9 mouse cellular contexts compared by ENCODE assay signal in the genomic region with DNA sequence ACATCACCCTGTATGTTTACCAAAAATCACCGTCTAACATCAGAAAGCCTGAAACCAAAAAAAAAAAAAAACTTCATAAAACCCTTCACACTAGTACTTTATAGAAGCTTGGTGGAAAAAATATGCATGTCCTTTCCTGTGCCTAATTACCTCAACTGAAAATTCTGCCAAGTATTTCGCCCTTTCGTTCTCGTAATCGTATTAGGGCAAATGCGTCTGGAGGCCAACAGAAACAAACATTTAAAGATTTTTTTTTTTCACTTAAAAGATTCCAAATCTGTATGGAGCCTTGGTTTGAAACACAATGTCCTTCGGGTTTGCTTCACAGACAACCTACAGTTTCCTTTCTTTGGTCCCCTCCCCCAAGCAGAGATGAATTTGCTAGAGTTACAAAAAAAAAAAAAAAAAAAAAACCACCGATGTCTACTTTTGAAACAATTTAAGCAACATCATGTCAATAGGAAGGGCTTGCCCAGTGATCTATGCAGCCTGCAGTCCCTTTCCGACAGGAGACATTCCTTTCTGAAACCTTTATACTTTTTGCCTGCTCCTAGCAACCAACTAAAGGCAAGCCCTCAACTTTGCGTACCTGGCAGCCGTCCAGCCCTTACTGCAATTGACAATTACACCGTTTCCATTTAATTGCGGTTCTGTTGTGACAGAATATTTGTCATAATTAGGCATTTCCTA.
DNase-seq lines count a peak whose midpoint lies in the region; ATAC-seq and TF ChIP-seq lines count a peak whose summit lies in the region.
"Had no signal": no experiment of that assay in that cellular context is flagged by ENCODE, and none has a peak within 500 bp of the region (broad histone marks: within the 10 kb centered on the region; RNA-seq: fewer than 3 reads in every experiment).

No protein-coding gene starts in this region.

- peaks cover 29% of the 10 kb centered on the region for H3K4me1 ChIP-seq in embryonic facial prominence, embryonic 14.5 days (ENCODE audit: control insufficient read depth, insufficient read depth, low read length)
- peaks cover 4 to 23% of the 10 kb centered on the region in 2 experiments for H3K4me1 ChIP-seq in heart, embryonic 14.5 days (ENCODE audit: control insufficient read depth in 2 of 2, insufficient read depth in 2 of 2, low read length in 2 of 2)
- 0 out of 2 replicates have a peak, but pooled peaks cover 6% of the 10 kb centered on the region for H3K4me1 ChIP-seq in lung, embryonic 14.5 days (ENCODE audit: insufficient read depth)

- H3K27ac ChIP-seq in embryonic facial prominence, embryonic 14.5 days (replicated peaks; ENCODE audit: low read depth, low read length), result peak overlapping the region; percentile 84
- peak overlapping the region; percentile 56 to 88 for H3K27ac ChIP-seq in heart, embryonic 14.5 days (replicated peaks in 1 of 2; ENCODE audit: control insufficient read depth in 1 of 2, insufficient read depth in 1 of 2, low read depth in 2 of 2, low read length in 2 of 2)
- H3K27ac ChIP-seq in lung, embryonic 14.5 days (ENCODE audit: low read depth), result peak overlapping the region; percentile 71

- DNase-seq in layer of hippocampus, adult 11-12 months (ENCODE audit: low spot score), result peak; percentile 53
- no peak for DNase-seq in layer of hippocampus, adult 9-10 months (ENCODE audit: low spot score)
- peak; percentile 66 for DNase-seq in NIH3T3 (ENCODE audit: low read depth)
- peak; percentile 77 for DNase-seq in embryonic facial prominence, embryonic 14.5 days (ENCODE audit: low spot score)
- peak; percentile 66 for DNase-seq in kidney, adult 9 months
- DNase-seq in lung, embryonic 14.5 days, result peak; percentile 80
- peak; percentile 26 for DNase-seq in splenic B cell, adult 2 months (ENCODE audit: low read depth, low spot score)

- H3K36me3 ChIP-seq in embryonic facial prominence, embryonic 14.5 days (ENCODE audit: control insufficient read depth, insufficient read depth, low read length), result peaks cover 6% of the 10 kb centered on the region; the same call in 1 of the 2 replicates
- peaks cover 1% of the 10 kb centered on the region; the same call in 1 of the 2 replicates for H3K36me3 ChIP-seq in heart, embryonic 14.5 days (ENCODE audit: control insufficient read depth, insufficient read depth, low read length)
- peaks cover 5% of the 10 kb centered on the region; the same call in 1 of the 2 replicates for H3K36me3 ChIP-seq in lung, embryonic 14.5 days (ENCODE audit: insufficient read depth)
- H3K36me3 ChIP-seq in splenic B cell, adult 2 months (ENCODE audit: control insufficient read depth, insufficient read depth, low read length, poor library complexity, severe bottlenecking), result peaks cover 3% of the 10 kb centered on the region; the same call in 1 of the 2 replicates
- H3K36me3 ChIP-seq: G1E had no signal

- no peaks in the 10 kb centered on the region for H3K27me3 ChIP-seq in embryonic facial prominence, embryonic 14.5 days (replicated peaks; ENCODE audit: control insufficient read depth, insufficient read depth, low read length)
- H3K27me3 ChIP-seq in heart, embryonic 14.5 days (ENCODE audit: control insufficient read depth, insufficient read depth, low read length), result no peaks in the 10 kb centered on the region
- no peaks in the 10 kb centered on the region for H3K27me3 ChIP-seq in lung, embryonic 14.5 days (ENCODE audit: insufficient read depth, low read length)
- H3K27me3 ChIP-seq in splenic B cell, adult 2 months (ENCODE audit: control insufficient read depth, insufficient read depth, low read length, poor library complexity, severe bottlenecking), result no peaks in the 10 kb centered on the region; the same call in 1 of the 2 replicates

- H3K9me3 ChIP-seq in embryonic facial prominence, embryonic 14.5 days (ENCODE audit: control insufficient read depth, low read length), result no peaks in the 10 kb centered on the region
- no peaks in the 10 kb centered on the region for H3K9me3 ChIP-seq in heart, embryonic 14.5 days (ENCODE audit: control insufficient read depth, low read length)
- no peaks in the 10 kb centered on the region for H3K9me3 ChIP-seq in lung, embryonic 14.5 days (ENCODE audit: low read depth, low read length)

- H3K4me2 ChIP-seq in embryonic facial prominence, embryonic 14.5 days (ENCODE audit: low read depth, low read length), result peak overlapping the region; percentile 43
- H3K4me2 ChIP-seq in heart, embryonic 14.5 days (ENCODE audit: low read length), result peak overlapping the region; percentile 40
- H3K4me2 ChIP-seq in lung, embryonic 14.5 days, result peak overlapping the region; percentile 48

- no peak overlapping the region; the same call in 1 of the 2 replicates for H3K4me3 ChIP-seq in embryonic facial prominence, embryonic 14.5 days (ENCODE audit: low read depth, low read length)
- H3K4me3 ChIP-seq in heart, embryonic 14.5 days (ENCODE audit: control insufficient read depth in 1 of 2, insufficient read depth in 1 of 2, low read depth in 1 of 2, low read length in 2 of 2), result peak overlapping the region in 1 of 2 experiments; percentile 4; a peak in 2 of 4 replicates
- H3K4me3 ChIP-seq in lung, embryonic 14.5 days (ENCODE audit: low read depth, low read length), result peak overlapping the region; percentile 15

- TF ChIP-seq CTCF in lung, embryonic 14.5 days (IDR thresholded peaks at IDR 0.05; ENCODE audit: low read depth), result no peak

- no peak for ATAC-seq in embryonic facial prominence, embryonic 14.5 days (ENCODE audit: low read depth)
- no peak for ATAC-seq in heart, embryonic 14.5 days (ENCODE audit: insufficient number of reproducible peaks, insufficient read depth, low FRiP score, low read depth)
- ATAC-seq in lung, embryonic 14.5 days (ENCODE audit: insufficient read depth), result no peak

- no peak overlapping the region for H3K9ac ChIP-seq in embryonic facial prominence, embryonic 14.5 days (ENCODE audit: low read depth, low read length)
- H3K9ac ChIP-seq in heart, embryonic 14.5 days (ENCODE audit: low read length), result no peak overlapping the region
- H3K9ac ChIP-seq in lung, embryonic 14.5 days, result no peak overlapping the region

- WGBS in embryonic facial prominence, embryonic 14.5 days, result 19% methylated on average over 13 of the region's 13 CpGs
- 39% methylated on average over 13 of the region's 13 CpGs for WGBS in heart, embryonic 14.5 days
- 18% methylated on average over 13 of the region's 13 CpGs for WGBS in lung, embryonic 14.5 days
